Mouse (Mus musculus): ENCODE results near the gene Gas2l3. TPM values are rescaled to one million over a fixed set of nuclear protein-coding genes. Genes with fewer than 3 reads are reported as not detected.

Gas2l3 gene
- polyA plus RNA-seq, 1 experiment, result 0.42 TPM

- Histone ChIP-seq H3K4me1 (ENCODE audit: control insufficient read depth, insufficient read depth, low read length) (no peaks in the 10 kb centered on the region), H3K4me3 (ENCODE audit: control insufficient read depth, low read depth, low read length) (no peak overlapping the region), H3K27ac (ENCODE audit: control insufficient read depth, insufficient read depth, low read depth, low read length) (peak overlapping the region; percentile 51), H3K36me3 (ENCODE audit: control insufficient read depth, insufficient read depth, low read length) (no peaks in the 10 kb centered on the region), H3K27me3 (ENCODE audit: control insufficient read depth, insufficient read depth, low read length) (no peaks in the 10 kb centered on the region)
- TF ChIP-seq CTCF (IDR thresholded peaks at IDR 0.05; ENCODE audit: control insufficient read depth, insufficient read depth, insufficient replicate concordance, low read depth, low read length) (no peak), POLR2A (IDR thresholded peaks at IDR 0.05; ENCODE audit: control insufficient read depth, low read depth, low read length) (no peak)
These were observed 9.1 kb downstream of the Gas2l3 start for GRCm38 (mm10) chr10:89434509-89435210.

GRCm38 (mm10) chr10:89432743-89433142 is 11.0 kb downstream of the Gas2l3 start:
- Histone ChIP-seq H3K27me3 (ENCODE audit: control insufficient read depth, insufficient read depth, low read length) (no peaks in the 10 kb centered on the region), H3K4me1 (ENCODE audit: control insufficient read depth, insufficient read depth, low read length) (no peaks in the 10 kb centered on the region), H3K36me3 (ENCODE audit: control insufficient read depth, insufficient read depth, low read length) (no peaks in the 10 kb centered on the region), H3K4me3 (ENCODE audit: control insufficient read depth, low read depth, low read length) (no peak overlapping the region), H3K27ac (ENCODE audit: control insufficient read depth, insufficient read depth, low read depth, low read length) (no peak overlapping the region)
- no peak for TF ChIP-seq POLR2A (IDR thresholded peaks at IDR 0.05; ENCODE audit: control insufficient read depth, low read depth, low read length)
- no peak for TF ChIP-seq CTCF (IDR thresholded peaks at IDR 0.05; ENCODE audit: control insufficient read depth, insufficient read depth, insufficient replicate concordance, low read depth, low read length)

GRCm38 (mm10) chr10:89430751-89431150 is 13.0 kb downstream of the Gas2l3 start:
- no peaks in the 10 kb centered on the region for H3K27me3 ChIP-seq (ENCODE audit: control insufficient read depth, insufficient read depth, low read length)

GRCm38 (mm10) chr10:89424800-89425393 is 18.9 kb downstream of the Gas2l3 start:
- no peaks in the 10 kb centered on the region for H3K4me1 ChIP-seq (ENCODE audit: control insufficient read depth, insufficient read depth, low read length)
- no peak overlapping the region for H3K27ac ChIP-seq (ENCODE audit: control insufficient read depth, insufficient read depth, low read depth, low read length)
- TF ChIP-seq CTCF (IDR thresholded peaks at IDR 0.05; ENCODE audit: control insufficient read depth, insufficient read depth, insufficient replicate concordance, low read depth, low read length) (no peak), POLR2A (IDR thresholded peaks at IDR 0.05; ENCODE audit: control insufficient read depth, low read depth, low read length) (no peak)
- H3K4me3 ChIP-seq (ENCODE audit: control insufficient read depth, low read depth, low read length), result no peak overlapping the region
- no peaks in the 10 kb centered on the region for H3K27me3 ChIP-seq (ENCODE audit: control insufficient read depth, insufficient read depth, low read length)
- H3K36me3 ChIP-seq (ENCODE audit: control insufficient read depth, insufficient read depth, low read length), result no peaks in the 10 kb centered on the region

More at GRCm38 (mm10) chr10:89430751-89431150, 13.0 kb downstream of the Gas2l3 start:
- Histone ChIP-seq H3K36me3 (ENCODE audit: control insufficient read depth, insufficient read depth, low read length) (no peaks in the 10 kb centered on the region), H3K4me3 (ENCODE audit: control insufficient read depth, low read depth, low read length) (no peak overlapping the region), H3K27ac (ENCODE audit: control insufficient read depth, insufficient read depth, low read depth, low read length) (no peak overlapping the region), H3K4me1 (ENCODE audit: control insufficient read depth, insufficient read depth, low read length) (no peaks in the 10 kb centered on the region)
- TF ChIP-seq CTCF (IDR thresholded peaks at IDR 0.05; ENCODE audit: control insufficient read depth, insufficient read depth, insufficient replicate concordance, low read depth, low read length), result no peak
- no peak for TF ChIP-seq POLR2A (IDR thresholded peaks at IDR 0.05; ENCODE audit: control insufficient read depth, low read depth, low read length)

GRCm38 (mm10) chr10:89424217-89424616 is 19.6 kb downstream of the Gas2l3 start:
- H3K4me1 ChIP-seq (ENCODE audit: control insufficient read depth, insufficient read depth, low read length), result no peaks in the 10 kb centered on the region
- no peak overlapping the region for H3K4me3 ChIP-seq (ENCODE audit: control insufficient read depth, low read depth, low read length)
- H3K27me3 ChIP-seq (ENCODE audit: control insufficient read depth, insufficient read depth, low read length), result no peaks in the 10 kb centered on the region
- TF ChIP-seq CTCF (IDR thresholded peaks at IDR 0.05; ENCODE audit: control insufficient read depth, insufficient read depth, insufficient replicate concordance, low read depth, low read length) (no peak), POLR2A (IDR thresholded peaks at IDR 0.05; ENCODE audit: control insufficient read depth, low read depth, low read length) (no peak)
- no peak overlapping the region for H3K27ac ChIP-seq (ENCODE audit: control insufficient read depth, insufficient read depth, low read depth, low read length)
- H3K36me3 ChIP-seq (ENCODE audit: control insufficient read depth, insufficient read depth, low read length), result no peaks in the 10 kb centered on the region

GRCm38 (mm10) chr10:89423164-89423778 is 20.5 kb downstream of the Gas2l3 start:
- H3K4me3 ChIP-seq (ENCODE audit: control insufficient read depth, low read depth, low read length), result no peak overlapping the region
- H3K27ac ChIP-seq (ENCODE audit: control insufficient read depth, insufficient read depth, low read depth, low read length), result no peak overlapping the region
- H3K4me1 ChIP-seq (ENCODE audit: control insufficient read depth, insufficient read depth, low read length), result no peaks in the 10 kb centered on the region
- no peak for TF ChIP-seq POLR2A (IDR thresholded peaks at IDR 0.05; ENCODE audit: control insufficient read depth, low read depth, low read length)
- TF ChIP-seq CTCF (IDR thresholded peaks at IDR 0.05; ENCODE audit: control insufficient read depth, insufficient read depth, insufficient replicate concordance, low read depth, low read length), result no peak
- H3K27me3 ChIP-seq (ENCODE audit: control insufficient read depth, insufficient read depth, low read length), result no peaks in the 10 kb centered on the region
- no peaks in the 10 kb centered on the region for H3K36me3 ChIP-seq (ENCODE audit: control insufficient read depth, insufficient read depth, low read length)

GRCm38 (mm10) chr10:89422504-89423158 is 21.1 kb downstream of the Gas2l3 start:
- Histone ChIP-seq H3K27ac (ENCODE audit: control insufficient read depth, insufficient read depth, low read depth, low read length) (no peak overlapping the region), H3K27me3 (ENCODE audit: control insufficient read depth, insufficient read depth, low read length) (no peaks in the 10 kb centered on the region), H3K4me3 (ENCODE audit: control insufficient read depth, low read depth, low read length) (no peak overlapping the region), H3K36me3 (ENCODE audit: control insufficient read depth, insufficient read depth, low read length) (no peaks in the 10 kb centered on the region), H3K4me1 (ENCODE audit: control insufficient read depth, insufficient read depth, low read length) (no peaks in the 10 kb centered on the region)
- TF ChIP-seq POLR2A (IDR thresholded peaks at IDR 0.05; ENCODE audit: control insufficient read depth, low read depth, low read length) (no peak), CTCF (IDR thresholded peaks at IDR 0.05; ENCODE audit: control insufficient read depth, insufficient read depth, insufficient replicate concordance, low read depth, low read length) (no peak)
